Mouse (Mus musculus): ENCODE results near the gene Coch.
A peak's percentile ranks its signal among the peaks of the same experiment; 100 is the strongest.
"Not testable (repeated sequence)": the region's sequence is repeated elsewhere in the genome, so short reads cannot be mapped to it uniquely, and the experiment has no call there.

Coch gene

DNA sequence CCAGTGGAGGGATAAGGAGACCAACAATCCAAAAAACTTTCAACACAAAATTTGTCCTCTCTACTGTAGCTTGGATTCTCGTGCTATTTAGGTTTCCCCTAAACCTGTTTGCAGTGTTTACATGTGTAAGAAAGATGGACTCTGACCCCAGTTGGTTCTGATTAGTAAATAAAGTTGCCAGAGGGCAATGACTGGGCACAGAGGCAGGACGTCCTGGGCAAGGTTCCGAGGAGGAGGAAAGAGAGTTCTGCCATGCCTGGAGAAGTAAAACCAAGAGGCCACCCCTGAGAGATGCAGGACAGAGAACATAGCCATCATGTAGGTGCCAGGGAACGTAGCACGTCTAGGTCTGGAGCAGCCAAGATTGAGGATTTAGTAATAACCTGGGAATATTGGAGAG is 19.2 kb downstream of the Coch start:
- peaks cover 7% of the 10 kb centered on the region; the same call in 1 of the 2 replicates for H3K36me3 ChIP-seq (ENCODE audit: control insufficient read depth, insufficient read depth, low read length, poor library complexity, severe bottlenecking)
- no peaks in the 10 kb centered on the region for H3K27me3 ChIP-seq (ENCODE audit: control insufficient read depth, insufficient read depth, low read length, poor library complexity, severe bottlenecking)
- DNase-seq (ENCODE audit: low read depth, low spot score) = no peak

DNA sequence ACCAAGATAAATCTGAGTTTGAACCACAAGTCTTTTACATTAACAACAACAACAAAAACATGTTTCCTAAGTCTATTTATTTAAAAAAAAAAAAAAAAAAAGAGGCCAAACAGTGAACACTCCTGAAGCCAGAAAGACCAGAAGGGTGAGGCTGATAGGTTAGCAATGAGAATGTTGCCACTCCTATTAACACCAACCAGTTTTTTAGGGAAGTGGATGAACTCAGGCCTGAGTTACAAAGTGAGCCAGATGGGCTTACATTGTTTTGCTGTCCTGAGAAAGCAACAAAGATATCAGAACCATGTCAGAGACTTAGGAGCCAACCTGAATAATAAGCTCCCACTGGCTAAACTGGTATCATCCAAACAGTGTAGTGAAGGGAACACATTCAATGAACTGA is 27.4 kb downstream of the Coch start:
- DNase-seq (ENCODE audit: low read depth, low spot score) = no peak
- peaks cover 5% of the 10 kb centered on the region for H3K36me3 ChIP-seq (ENCODE audit: control insufficient read depth, insufficient read depth, low read length, poor library complexity, severe bottlenecking)

DNA sequence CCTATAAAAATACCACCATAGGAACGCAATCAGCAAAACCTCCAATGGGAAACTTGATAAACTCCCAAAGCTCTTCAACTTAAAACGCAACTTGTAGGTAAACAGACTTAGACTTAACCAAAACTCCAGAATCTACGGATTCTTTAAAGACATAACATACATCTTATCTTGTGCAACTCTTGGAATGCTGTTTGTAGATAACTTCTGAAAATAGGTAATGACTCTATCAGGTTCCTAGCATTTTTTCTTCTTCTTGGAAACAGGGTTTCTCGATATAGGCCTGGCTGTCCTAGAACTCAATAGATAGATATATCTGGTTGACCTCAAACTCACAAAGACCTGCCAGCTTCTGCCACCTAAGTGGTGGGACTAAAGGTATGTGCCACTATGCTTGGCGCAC is 28.0 kb downstream of the Coch start:
- no peak for DNase-seq (ENCODE audit: low read depth, low spot score)
- H3K27me3 ChIP-seq (ENCODE audit: control insufficient read depth, insufficient read depth, low read length, poor library complexity, severe bottlenecking) = no peaks in the 10 kb centered on the region
- peaks cover 5% of the 10 kb centered on the region for H3K36me3 ChIP-seq (ENCODE audit: control insufficient read depth, insufficient read depth, low read length, poor library complexity, severe bottlenecking)

More for the DNA sequence above, 27.4 kb downstream of the Coch start:
- H3K27me3 ChIP-seq (ENCODE audit: control insufficient read depth, insufficient read depth, low read length, poor library complexity, severe bottlenecking) = no peaks in the 10 kb centered on the region

DNA sequence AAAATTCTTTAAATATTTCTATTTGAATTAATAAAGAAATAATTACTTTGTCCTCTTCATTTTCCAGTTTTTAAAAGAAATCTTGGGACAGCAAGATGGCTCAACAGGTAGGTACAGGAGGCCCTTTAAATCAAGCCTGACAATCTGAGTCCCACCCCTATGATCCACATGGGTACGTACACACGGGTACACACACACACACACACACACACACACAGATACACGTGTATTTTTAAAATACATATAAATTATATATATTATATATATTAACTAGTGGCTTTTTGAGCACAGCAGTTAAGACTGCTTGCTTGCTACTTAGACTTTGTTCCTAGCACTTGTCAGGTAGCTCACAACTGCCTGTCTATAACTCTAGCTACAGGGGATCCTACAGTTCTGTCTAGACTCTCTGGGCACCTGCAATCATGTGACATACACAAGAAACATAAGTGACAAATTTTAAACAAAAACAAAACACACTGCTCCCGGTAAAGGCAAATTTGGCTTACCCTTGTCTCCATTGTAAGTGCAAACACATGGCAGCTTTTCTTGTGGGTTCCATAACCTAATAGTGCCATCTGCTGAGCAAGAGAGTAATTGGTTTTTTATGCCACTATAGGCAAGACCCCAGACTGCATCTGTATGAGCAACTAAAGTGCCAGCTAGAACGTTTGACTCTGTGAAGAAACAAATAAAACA is 29.7 kb downstream of the Coch start:
- H3K36me3 ChIP-seq (ENCODE audit: control insufficient read depth, insufficient read depth, low read length, poor library complexity, severe bottlenecking) = peaks cover 5% of the 10 kb centered on the region
- H3K27me3 ChIP-seq (ENCODE audit: control insufficient read depth, insufficient read depth, low read length, poor library complexity, severe bottlenecking) = no peaks in the 10 kb centered on the region
- DNase-seq (ENCODE audit: low read depth, low spot score) = peak; percentile 2

DNA sequence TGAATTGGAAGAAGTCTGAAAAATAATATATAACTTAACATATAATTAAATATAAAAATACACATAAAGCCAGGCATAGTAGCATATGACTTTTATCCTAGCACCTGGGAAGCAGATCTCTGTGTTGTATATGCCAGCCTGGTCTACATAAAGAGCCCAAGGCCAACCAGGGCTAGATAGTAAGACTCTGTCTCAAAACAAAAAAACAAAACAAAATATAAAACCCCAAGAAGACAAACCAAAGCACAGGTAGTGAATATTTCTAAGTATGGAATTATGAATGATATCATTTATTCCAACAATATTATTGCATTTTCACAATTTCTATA is 30.2 kb downstream of the Coch start:
- no peak for DNase-seq (ENCODE audit: low read depth, low spot score)
- peaks cover 5% of the 10 kb centered on the region for H3K36me3 ChIP-seq (ENCODE audit: control insufficient read depth, insufficient read depth, low read length, poor library complexity, severe bottlenecking)
- H3K27me3 ChIP-seq (ENCODE audit: control insufficient read depth, insufficient read depth, low read length, poor library complexity, severe bottlenecking) = no peaks in the 10 kb centered on the region

DNA sequence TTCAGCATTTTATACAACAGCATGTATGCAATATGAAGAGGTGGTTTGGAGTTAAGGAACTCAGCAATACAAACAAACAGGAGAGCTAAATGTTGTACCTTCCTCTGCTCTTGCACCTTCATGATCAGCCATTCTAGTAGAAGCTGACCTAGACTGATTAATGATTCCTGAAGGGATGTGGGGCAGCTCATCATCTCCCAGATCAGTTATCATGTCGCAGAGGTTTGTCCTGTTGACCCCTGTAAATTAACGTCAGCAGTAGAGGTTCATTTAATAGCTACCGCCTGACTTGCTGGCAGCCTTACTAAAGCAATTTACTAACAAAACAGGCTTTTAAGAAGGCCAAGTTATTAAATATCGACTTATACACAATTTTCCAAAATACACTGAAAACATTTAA is 40.3 kb downstream of the Coch start:
- no peaks in the 10 kb centered on the region for H3K36me3 ChIP-seq (ENCODE audit: control insufficient read depth, insufficient read depth, low read length, poor library complexity, severe bottlenecking)

DNA sequence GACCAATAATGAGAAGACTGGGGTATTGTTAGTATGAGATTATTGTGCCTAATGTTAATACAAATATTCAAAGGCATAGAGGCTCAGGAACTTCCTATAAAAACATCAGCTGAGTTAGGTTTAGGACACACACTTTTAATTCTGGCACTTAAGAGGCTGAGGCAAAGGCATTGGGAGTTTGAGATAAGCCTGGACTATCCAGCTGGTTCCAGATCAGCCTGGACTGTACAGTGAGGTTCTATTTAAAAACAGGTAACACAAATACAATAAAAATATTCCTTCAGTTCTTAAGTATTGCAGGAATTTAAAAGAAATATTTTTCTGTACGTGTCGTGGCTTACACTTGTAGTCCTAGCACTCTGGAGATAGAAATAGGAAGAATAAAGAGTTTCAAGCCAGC is 43.1 kb downstream of the Coch start:
- DNase-seq (ENCODE audit: low read depth, low spot score) = no peak
- Histone ChIP-seq H3K27me3 (ENCODE audit: control insufficient read depth, insufficient read depth, low read length, poor library complexity, severe bottlenecking) (no peaks in the 10 kb centered on the region), H3K36me3 (ENCODE audit: control insufficient read depth, insufficient read depth, low read length, poor library complexity, severe bottlenecking) (no peaks in the 10 kb centered on the region)

More for the DNA sequence above, 40.3 kb downstream of the Coch start:
- H3K27me3 ChIP-seq (ENCODE audit: control insufficient read depth, insufficient read depth, low read length, poor library complexity, severe bottlenecking) = no peaks in the 10 kb centered on the region
- DNase-seq (ENCODE audit: low read depth, low spot score) = no peak

DNA sequence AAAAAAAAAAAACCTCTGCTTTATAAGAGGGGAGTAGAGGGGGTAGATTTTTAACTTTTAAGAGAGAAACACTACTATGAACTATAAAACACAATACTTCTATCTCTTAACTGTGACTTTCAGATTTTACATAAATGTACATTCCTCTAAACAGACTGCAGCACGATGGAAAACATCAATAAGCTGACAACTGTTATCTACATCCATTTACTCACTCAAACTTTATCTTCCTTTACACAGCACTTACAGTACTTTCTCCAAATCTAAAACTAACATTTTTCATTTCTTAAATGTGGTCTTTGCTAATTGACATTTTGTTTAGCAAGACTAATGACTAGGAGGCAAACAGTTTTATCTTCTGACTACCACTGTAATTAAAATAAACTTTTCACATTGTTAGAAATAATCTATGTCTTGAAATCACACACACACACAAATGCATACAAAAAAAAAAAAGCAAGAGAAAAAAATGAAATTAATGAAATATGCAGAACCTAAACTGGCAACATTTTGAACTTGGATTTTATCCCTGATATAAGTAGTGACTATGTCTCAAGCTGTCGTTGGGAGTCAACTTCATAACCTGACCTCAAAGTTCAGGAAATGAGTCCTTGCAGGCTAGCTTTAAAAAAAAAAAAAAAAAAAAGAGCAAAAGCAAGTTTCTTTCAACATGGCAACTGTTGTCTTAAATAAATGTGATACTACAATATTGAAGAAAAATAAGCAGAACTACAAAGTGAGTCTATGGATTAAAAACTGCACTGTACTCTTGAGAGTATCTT is 43.7 kb downstream of the Coch start:
- no peaks in the 10 kb centered on the region for H3K27me3 ChIP-seq (ENCODE audit: control insufficient read depth, insufficient read depth, low read length, poor library complexity, severe bottlenecking)
- no peaks in the 10 kb centered on the region for H3K36me3 ChIP-seq (ENCODE audit: control insufficient read depth, insufficient read depth, low read length, poor library complexity, severe bottlenecking)
- DNase-seq (ENCODE audit: low read depth, low spot score) = no peak

DNA sequence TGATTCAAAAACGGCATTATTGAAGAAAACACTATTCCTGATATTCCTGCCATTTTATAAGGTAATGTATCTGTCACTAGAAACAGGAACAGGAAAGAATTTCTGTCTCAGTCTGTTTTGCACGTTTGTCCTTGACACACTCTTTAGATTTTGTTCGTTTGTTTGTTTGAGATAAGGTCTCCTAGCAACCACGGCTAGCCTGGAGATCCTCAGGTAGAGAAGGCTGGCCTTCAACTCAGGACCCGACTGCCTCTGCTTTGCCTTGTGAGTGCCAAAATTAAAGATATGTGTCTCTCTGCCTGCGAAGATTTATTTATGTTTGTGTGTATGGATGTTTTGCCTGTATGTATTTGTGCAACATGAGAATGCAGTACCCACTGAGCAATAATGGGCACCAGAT is 48.7 kb downstream of the Coch start:
- 0 out of 2 replicates have a peak, but pooled peaks cover 2% of the 10 kb centered on the region for H3K36me3 ChIP-seq (ENCODE audit: control insufficient read depth, insufficient read depth, low read length, poor library complexity, severe bottlenecking)
- DNase-seq (ENCODE audit: low read depth, low spot score) = peak; percentile 10
- no peaks in the 10 kb centered on the region for H3K27me3 ChIP-seq (ENCODE audit: control insufficient read depth, insufficient read depth, low read length, poor library complexity, severe bottlenecking)

DNA sequence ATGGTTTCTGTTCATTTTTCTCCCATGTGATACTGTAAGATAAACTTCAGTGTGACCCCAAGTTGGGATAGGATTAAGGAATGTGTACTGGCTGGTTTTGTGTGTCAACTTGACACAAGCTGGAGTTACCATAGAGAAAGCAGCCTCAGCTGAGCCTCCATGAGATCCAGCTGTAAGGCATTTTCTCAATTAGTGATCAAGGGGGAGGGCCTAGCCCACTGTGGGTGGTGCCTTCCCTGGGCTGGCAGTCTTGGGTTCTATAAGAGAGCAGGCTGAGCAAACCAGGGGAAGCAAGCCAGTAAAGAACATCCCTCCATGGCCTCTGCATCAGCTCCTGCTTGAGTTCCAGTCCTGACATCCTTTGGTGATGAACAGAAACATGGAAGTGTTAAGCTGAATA is 56.3 kb downstream of the Coch start:
- H3K36me3 ChIP-seq (ENCODE audit: control insufficient read depth, insufficient read depth, low read length, poor library complexity, severe bottlenecking); DNase-seq (ENCODE audit: low read depth, low spot score); H3K27me3 ChIP-seq (ENCODE audit: control insufficient read depth, insufficient read depth, low read length, poor library complexity, severe bottlenecking): not testable (repeated sequence)
